Mouse (Mus musculus) left cerebral cortex, adult 11 months (tissue): ENCODE data around the gene Cdkl5.
A peak's percentile ranks its signal among the peaks of the same experiment; 100 is the strongest.
"Not testable (repeated sequence)": the region's sequence is repeated elsewhere in the genome, so short reads cannot be mapped to it uniquely, and the experiment has no call there.

Experiments used
- DNase-seq: peaks from one replicate; pipeline ENCODE4 v3.0.0; 2022; ENCODE audit warnings: low spot score

Gene Cdkl5

DNA sequence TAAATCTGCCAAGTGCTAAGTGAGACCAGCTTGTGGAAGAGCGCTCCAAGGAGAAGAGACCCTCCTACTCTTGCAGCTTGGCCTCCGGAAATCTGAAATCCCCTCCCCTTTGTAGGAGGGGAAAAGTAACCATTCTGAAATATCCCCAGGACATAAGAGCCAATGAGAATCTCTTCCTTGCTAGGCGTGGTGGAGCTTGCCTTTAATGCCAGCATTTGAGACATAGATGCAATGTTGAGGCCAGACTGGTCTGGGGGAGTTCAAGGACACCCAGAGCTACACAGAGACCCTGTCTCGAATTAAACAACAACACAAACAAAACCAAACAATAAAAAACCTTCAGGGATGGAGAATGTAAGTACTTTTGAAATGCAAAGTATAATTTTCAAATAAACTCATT is 87.6 kb downstream of the Cdkl5 start, which contains the start of gene Gja6:
Gene Gja6, minus strand, starts transcription at position 101 of the 400 bp plus-strand sequence.
- no peak for DNase-seq

DNA sequence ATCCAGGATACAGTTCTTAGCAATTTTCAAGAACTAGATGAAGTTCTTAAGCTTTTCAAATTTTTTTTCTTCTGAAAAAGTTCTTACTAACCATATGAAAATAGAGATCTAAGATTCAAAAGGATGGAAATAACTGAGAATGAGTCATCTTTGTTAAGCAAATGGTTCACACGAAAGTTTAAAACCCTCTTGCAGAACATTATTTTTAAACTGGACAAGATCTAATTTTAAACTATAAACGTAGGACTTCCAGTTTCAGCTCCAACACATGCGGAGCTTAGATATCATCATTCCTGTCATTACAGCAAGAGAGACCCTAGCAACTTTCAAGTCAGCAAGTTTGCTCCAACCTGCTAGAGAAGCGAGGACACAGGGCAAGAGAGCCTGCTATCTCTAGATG is 88.0 kb downstream of the Cdkl5 start:
- DNase-seq, result no peak

DNA sequence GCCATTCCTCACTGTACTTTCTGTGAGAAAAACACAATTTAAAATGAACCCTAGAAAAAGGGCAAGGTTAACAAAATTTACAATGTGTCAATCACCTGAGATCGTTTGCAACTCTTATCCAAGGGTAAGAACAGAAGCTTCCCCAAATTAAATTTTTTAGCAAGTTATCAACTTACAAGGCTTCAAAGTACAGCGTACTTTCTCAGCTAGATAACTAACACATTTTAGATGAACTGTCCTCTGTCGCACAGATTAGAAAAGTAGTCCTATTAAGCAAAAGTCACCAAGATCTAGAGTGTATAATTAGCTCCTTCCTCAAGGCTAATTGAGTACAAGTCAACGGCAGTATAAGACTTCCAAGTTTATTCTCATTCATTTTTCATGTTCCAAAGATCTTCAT is 88.6 kb downstream of the Cdkl5 start:
- DNase-seq, result no peak

DNA sequence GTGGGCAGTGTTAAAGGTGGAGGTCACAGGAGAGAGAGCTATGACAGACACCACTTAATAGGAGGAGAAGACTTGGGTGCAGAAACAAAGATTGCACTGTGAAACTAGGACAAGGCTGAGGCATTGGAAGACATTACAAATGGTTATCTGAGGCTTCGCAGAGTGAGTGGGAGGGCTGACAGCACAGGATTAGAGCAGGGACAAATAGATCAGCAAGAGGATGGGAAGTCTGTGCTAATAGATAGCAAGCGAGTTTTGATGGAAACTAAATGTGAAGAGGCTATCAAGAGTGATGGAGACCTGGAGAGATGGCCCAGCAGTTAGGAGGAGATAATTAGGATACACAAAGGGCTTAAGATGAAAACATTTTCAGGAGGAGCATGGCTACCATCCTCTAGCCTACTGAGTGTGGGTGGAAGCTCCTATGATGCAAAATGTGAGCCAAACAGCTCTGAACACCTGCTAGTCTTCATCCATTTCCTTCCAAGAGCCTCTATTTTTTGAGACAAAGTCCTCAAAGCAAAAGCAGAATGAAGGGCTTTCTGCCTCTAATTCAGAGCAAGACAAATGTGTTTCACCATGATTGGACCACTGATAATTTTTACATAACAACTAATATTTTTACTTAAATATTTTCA is 89.3 kb downstream of the Cdkl5 start:
- no peak for DNase-seq

DNA sequence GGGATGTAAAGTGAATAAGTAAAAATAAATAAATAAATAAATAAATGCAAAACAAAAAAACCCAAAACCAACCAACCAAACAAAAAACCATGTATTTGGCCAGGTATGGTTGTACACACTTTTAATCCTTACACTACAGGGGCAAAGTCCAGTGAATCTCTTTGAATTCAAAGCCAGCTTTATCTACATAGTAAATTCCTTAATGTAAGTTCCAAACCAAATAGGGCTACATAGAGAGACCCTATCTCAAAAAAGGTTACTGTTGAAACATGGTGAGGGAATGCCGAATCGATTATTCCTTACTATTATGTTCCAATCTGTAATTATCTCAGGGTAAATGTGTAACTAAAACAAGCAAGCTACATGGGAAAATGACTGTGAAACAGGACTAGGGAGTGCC is 93.4 kb downstream of the Cdkl5 start:
- no peak for DNase-seq

DNA sequence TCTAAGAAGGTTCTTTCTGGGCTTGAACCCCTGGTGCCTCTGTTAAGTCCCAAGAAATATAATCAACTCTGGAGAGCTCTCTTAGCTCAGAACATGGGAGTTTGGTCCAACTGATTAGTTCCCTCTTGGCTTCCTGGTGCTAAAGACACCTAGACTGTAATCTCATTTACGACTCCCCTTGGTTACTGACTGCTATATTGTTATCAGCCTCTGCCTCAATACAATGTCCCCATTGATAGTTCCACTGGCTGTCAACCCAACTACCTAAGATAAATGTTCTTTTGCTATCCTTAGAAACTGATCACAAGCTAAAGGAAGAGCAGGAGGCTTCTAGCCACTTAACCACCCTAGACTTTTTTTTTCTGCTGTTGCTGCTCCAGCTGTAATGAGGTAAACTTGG is 102.4 kb downstream of the Cdkl5 start:
- DNase-seq, result no peak

DNA sequence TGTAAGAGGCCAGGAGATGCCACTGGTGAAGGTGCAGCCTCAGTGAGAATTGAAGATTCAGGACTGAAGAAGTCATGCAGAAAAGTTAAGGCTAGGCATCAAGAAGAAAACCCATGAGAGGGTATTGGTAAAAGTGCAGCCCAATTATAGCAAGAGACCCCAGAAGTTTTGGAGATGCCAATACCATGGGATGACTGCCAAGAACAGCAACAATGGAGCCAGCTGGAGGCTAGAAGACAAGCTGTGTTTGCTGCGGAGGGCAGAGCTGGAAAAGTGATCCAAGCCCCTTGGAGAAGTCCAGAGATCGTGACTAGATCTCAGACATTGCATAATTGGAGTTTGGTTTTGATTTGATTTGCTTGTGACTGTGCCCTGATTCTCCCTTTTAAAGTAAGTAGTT is 108.2 kb downstream of the Cdkl5 start:
- DNase-seq, result no peak

DNA sequence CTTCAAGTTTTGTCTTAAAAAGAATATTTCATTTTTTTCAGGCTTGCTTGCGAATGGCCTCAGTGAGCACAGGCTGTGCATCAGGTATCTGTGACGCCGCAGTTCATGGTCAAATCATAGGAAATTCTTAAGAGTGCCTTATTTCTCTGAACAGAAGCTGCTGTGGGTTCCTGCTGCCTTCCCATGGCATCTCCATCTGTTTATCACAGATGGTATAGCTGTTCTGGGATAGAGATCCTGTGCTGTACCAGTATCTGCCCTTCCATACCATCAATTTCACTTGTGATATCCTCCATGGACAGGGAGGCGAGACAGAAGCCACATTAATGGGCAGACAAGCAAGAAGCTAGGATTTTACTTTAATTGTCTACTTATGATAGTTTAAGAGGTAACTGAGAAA is 127.9 kb downstream of the Cdkl5 start:
- no peak for DNase-seq

DNA sequence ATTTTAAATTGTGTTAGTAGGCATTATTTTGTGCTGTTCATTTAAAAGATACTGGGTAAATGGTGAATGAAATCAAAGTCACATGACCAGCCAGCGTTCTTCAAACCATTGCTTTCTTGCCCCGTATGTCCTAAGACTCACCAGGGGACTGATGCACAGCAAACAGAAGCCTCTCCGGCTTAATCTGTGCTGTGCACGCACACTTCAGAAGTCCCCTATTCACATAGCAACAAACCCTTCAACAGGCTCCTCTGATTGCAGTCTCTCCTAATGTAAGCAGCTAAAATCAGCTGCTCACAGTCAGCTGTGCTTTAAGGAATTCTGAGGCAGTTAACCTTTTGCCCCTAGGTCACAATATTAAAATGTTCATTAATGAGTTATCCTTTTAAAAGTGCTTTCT is 129.5 kb downstream of the Cdkl5 start:
- no peak for DNase-seq

DNA sequence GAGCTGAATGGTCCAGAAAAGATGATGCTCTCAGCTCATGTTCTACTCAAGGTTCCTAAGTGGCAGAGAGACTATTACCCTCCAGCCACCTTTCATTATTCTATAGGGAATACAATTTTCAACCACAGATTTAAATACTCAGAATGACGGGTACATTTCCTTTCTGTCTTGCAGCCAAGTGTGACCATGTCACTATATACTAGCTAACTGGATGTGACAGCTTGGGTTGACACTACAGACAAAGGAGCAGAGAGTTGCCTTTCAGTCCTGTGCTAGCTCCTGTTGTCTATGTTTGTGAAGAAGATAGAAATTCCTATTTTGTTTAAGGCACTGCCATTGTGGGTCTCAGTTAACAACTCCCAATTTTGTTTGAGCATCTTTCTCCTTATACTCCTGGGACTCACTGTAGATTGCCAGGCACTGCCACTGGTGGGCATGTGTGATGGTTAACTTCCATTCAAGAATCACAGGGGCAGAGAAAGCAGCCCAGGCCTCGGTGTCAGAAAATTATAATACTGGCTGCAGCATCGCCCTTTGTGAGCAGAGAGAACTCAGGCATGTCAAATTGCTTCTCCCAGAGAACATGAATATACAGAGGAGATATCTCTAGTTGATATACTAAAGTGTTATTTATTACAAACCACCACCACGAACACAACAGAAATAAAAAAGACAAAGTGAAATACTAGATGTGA is 130.7 kb downstream of the Cdkl5 start:
- DNase-seq, result no peak

DNA sequence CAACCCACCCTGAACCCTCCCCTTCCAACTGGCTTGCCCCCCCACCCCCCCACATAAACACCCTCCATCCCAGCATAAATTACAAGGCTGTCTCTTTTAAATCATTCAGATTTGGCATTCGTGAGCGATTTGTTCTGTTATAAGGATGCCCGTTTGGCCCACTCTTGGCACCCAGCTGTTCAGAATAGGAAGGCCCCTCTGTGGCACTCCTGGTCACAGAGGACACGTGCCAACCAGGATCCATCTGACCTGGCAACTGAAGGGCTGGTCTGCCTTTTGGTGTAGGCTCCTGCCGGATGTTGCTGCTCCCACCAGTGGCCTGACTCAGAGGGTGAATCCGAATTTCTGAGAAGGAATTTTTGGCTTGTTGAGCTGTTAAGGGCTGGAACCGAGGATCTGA is 186.3 kb downstream of the Cdkl5 start:
- DNase-seq, result no peak

DNA sequence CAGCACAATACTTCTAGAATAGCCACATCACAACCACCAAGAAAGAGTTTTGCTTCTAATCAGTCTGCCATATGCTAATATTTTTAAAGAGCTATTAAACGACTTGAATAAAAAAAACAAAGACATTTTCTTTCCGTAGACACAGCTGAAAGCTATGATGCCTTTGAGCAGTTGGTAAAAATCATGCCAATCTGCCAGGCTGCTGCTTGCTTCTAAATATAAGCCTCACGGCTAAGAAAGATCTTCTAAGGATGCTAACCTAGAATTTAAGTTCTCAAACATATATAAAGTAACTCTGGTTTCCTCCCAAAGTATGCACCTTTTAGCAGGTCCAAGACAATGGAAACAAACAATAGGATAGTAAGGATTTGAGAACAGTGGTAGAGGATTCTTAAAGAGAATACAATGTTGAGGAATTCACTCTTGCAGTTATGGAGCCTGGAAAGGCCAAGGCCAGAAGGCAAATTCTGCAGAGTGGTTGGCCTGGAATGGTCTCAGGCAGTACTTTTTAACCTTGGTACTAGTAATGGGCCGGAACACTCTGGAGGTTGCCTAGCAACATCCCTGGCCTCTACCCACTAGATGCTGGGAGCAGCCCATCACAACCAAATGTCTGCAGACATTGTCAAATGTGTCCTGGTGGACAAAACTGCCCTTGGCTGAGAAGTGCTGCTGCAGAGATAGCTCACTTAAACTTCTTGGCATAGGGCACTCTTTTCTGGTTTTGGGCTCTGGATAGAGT is 189.9 kb downstream of the Cdkl5 start:
- no peak for DNase-seq

DNA sequence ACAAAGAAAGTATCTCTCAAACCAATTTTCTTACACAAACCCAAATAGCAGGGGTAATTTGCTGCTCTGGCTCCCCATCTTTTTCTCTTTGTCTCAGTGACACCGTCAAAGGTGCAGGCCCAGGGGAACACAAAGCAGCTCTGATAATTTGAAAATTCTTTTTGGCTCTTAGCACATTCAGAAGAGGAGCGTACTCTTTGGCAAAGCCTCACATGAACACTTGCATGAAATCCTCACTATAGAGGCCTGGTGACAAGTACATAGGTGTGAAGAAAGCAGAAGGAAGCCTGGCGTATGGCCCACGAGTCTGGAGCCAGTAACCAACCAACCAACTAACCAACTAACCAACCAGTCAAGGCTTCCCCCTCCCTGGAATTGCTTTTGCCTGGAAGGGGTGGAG is 199.6 kb downstream of the Cdkl5 start:
- DNase-seq, result no peak

DNA sequence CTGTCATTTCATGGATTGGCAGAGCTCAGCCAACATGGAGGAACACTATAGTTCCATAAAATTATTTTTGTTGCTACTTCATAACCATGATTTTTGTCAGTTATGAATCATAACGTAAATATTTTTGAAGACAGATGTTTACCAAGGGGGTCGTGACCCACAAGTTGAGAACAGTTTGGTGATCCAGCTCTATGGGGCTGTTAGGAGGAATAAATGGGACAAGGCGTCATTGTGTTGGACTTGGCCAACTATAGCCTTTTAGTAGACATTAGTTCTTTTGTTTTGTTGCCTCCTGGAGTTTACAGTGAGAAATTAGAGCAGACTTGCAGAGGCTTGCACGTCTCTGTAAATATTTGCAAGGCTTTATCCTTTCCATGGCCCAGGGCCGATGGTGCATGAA is 212.2 kb downstream of the Cdkl5 start:
- no peak for DNase-seq

DNA sequence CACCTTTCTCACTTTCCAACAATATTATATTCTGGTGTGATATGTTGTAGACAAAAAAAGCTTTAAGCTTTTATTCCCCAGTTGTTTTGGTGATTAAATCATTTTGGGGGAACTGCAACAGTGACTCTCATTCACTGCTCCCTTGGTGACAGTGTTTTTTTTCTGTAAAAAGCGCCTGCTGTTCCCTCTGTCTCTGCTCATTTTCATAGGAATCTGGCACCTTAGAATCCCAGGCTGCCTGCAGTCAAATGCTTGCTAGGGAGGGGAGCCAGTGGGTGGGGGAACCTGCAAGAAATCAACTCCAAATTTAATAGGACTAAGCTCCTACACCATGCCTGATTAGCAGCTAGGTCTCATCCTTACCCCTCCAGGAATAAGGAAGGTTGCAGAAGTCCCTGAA is 221.5 kb downstream of the Cdkl5 start:
- no peak for DNase-seq

DNA sequence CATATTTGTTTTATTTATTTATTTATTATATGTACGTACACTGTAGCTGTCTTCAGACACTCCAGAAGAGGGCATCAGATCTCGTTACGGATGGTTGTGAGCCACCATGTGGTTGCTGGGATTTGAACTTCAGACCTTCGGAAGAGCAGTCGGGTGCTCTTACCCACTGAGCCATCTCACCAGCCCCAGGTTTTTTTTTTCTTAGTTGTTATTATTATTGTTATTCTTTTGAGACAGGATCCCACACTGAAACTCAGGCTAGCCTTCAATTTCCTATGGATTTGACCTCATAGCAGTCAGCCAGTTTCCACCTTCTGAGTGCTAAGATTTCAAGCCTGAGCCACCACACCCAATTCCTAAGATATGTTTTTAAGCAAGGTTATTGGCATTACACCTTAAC is 224.9 kb downstream of the Cdkl5 start:
- not testable (repeated sequence) for DNase-seq

DNA sequence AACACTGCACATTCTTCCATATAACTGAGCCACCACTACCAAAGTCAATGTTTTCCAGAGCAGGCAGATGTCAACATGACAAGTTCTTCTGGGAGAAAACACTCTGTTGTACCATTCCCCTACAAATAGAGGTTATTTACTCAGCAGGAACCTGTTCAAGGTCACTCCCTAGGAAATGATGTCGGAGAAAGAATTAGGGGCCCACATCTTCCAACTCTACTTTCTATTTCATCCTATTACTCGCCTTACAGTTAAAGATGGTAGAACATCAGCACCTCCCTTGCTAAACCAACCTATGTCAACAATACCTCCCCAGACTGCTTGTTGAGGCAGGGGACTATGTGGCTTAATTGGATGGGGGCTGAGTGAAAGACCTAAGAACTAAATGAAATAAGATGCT is 226.8 kb downstream of the Cdkl5 start, which contains the start of gene Rs1:
Gene Rs1, plus strand, starts transcription at position 301 of the 400 bp plus-strand sequence.
- no peak for DNase-seq

DNA sequence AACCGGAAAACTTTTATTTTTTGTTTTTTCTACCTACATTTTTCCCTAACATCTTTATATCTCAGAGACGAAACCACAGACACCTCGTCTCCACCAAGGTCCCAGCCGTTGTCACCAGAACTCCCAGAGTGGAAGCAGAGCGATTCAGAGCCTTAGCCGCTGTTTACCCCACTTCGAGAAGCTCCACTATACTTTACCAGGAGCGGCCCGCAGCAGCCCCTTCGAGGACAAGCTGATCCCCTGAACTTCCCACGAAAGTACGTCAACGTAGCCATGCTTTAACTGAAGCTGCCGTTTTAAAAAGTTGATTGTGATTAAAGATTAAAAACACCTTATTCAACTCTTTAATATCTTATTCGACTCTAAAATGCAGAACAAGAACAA is 228.3 kb downstream of the Cdkl5 start:
- no peak for DNase-seq

DNA sequence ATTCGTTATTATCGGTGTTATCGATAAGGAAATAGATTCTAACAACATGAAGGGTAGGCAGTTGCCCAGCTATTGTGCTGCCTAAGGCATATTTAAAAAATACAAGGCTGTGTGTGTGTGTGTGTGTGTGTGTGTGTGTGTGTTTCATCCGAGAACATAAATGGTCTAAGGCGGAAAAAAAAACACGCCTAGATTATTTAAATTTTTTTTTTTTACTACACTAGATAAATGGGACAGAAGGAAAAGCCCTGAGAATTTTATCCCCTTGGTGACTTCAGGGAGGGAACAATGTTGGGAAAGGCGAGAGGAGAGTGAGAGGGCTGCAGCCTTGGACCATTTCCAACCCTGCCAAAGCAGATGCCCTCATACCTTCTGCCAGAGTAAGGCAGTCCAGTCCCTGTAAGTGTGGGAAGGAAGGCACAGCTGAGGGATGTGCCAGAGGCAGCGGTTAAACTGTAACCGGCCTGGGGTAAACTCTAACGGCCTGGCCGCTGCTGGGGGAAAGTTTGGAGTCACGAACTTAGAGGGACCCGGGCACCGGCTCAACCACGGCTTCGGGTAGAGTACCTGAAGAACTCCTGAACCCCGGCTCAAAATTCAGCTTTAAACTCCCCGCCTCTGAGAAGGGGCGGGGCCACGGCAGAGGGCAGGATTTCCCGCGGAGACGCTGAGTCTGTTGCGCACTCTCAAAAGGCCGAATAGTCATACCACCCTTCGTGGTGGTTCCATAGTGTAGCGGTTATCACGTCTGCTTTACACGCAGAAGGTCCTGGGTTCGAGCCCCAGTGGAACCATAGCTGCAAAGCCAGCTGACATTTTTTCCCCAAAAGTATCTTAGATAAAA is 228.9 kb downstream of the Cdkl5 start:
- peak; percentile 80 for DNase-seq

DNA sequence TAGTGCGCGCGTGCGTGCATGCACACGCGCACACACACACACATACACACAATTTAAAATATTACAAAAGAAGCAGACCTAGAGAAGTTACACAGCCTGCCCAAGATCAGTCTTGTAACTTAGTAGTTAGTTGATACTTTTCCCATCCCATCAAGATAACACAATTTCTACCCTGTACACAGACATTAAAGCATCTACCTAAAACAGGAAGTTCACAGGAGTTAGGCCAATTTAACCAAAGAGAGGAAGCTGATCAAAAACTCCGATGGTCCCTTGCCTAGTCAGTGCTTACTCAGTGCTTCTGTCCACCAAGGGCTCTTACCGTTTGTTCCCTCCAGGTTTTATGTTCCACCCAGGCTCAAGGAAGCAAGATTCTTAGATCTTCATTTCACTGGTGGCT is 243.7 kb downstream of the Cdkl5 start:
- DNase-seq, result no peak

DNA sequence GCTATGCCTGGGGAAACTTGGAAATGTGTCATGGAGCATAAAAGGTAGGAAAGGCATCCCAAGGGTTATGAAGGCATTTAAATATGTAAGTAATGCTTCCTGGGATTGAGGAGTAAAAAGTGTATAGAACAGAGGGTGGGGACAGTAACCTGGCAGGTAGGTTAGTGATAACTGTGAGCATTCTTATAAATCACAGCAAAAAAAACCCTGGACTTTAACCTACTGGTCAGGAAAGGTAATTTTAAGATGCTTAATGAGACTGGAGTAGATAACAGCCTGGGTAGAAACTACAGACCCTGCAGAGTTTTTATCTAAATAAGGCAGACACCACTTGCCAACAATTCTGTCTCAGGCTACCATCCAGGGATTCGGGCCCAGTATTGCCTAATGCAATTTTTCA is 245.9 kb downstream of the Cdkl5 start:
- DNase-seq, result no peak

DNA sequence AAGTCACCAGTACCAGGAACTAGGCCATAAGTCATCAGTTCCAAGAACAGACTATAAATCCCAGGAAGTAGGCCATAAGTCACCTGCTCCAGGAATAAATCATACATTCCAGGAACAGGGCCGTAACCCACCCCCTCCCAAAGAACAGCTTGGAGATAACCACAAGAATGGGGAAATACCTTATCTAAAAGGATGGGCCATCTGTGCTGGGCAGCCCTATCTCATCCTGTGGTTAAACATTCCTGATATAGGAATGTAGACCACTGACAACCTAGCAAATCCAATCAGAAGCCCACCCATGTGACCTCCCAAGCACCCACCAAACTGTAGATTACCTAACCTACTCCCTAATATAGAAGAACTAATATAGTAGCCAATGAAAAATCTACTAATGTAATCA is 249.1 kb downstream of the Cdkl5 start:
- no peak for DNase-seq
